Mouse (Mus musculus) effector memory CD4-positive, alpha-beta T cell, adult 5 months (primary cell): ENCODE data around the gene Syt7. TPM values are rescaled to one million over a fixed set of nuclear protein-coding genes. Genes with fewer than 3 reads are reported as not detected.

Experiments used
- polyA plus RNA-seq: library from polyadenylated mRNA; unstranded; fragments of 100-300 nt; shearing (Covaris generic); gene quantifications from one replicate; pipeline ENCODE4 v1.2.1, GENCODE M21; 2017

Gene Syt7
- not detected for polyA plus RNA-seq

GRCm38 (mm10) chr19:10388615-10389313, at the start of gene Syt7:
Gene Syt7, plus strand, starts transcription at chr19:10389090.

DNA sequence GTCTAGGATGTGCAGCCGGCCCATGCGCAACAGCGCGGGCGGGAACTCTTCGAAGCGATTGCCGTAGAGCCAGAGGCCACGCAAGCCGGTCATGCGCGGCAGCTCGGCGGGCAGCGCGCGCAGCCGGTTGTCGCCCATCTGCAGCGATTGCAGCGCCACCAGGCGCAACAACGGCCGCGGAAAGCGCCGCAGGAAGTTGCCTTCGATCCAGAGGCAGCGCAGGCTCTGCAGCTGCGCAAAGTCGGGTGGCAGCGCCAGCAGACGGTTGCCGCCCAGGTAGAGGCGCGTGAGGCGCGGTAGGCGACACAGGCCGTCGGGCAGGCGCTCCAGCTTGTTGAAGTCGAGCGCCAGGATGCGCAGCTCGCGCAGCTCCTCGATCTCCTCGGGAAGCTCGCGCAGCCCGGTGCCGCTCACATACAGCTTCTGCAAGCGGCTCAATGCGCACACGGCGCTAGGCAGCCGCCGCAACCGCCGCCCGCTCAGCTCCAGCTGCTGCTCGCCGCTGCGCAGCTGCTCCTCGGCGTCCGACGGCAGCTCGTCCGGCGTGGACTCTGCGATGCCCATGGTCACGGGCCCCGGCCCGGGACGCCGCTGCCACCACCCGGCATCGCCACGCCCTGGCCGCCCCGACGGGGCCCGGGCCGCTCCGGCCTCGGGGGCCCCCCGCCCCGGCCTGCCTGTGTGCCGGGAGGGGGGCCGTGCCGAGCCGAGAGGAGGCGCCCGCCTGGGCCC, 68.0 kb downstream of the Syt7 start, which contains the start of gene Lrrc10b:
Gene Lrrc10b (minus strand): TSS at position 722 of the 732 bp plus-strand sequence.

GRCm38 (mm10) chr19:10482703-10483102, 93.8 kb downstream of the Syt7 start, which contains the start of gene Ppp1r32:
Gene Ppp1r32, minus strand, starts transcription at chr19:10482928.

Other genes starting within 250 kb of the Syt7 start
- gene Fads1, start 206.2 kb upstream of the Syt7 start, polyA plus RNA-seq: 9.1 TPM
- gene Tmem258, start 185.1 kb upstream of the Syt7 start, polyA plus RNA-seq: 179 TPM
- gene Fen1, start 184.9 kb upstream of the Syt7 start, polyA plus RNA-seq: 19.1 TPM
- 0.14 TPM for gene Myrf, start 148.3 kb upstream of the Syt7 start, polyA plus RNA-seq
- gene Dagla, start 84.2 kb upstream of the Syt7 start, polyA plus RNA-seq: not detected
- not detected for gene Lrrc10b, start 68.4 kb downstream of the Syt7 start, polyA plus RNA-seq
- 0.36 TPM for gene Ppp1r32, start 93.8 kb downstream of the Syt7 start, polyA plus RNA-seq
- gene Cpsf7, start 136.2 kb downstream of the Syt7 start, polyA plus RNA-seq: 27.6 TPM
- 49.1 TPM for gene Sdhaf2, start 137.1 kb downstream of the Syt7 start, polyA plus RNA-seq
- gene Tmem216, start 167.1 kb downstream of the Syt7 start, polyA plus RNA-seq: 6.7 TPM
- gene Cyb561a3, start 188.1 kb downstream of the Syt7 start, polyA plus RNA-seq: 21.7 TPM
- 4.8 TPM for gene Tmem138, start 188.3 kb downstream of the Syt7 start, polyA plus RNA-seq
- gene Ddb1, start 216.2 kb downstream of the Syt7 start, polyA plus RNA-seq: 143 TPM
- gene Tkfc, start 216.6 kb downstream of the Syt7 start, polyA plus RNA-seq: 4.7 TPM
- gene Vwce, start 245.1 kb downstream of the Syt7 start, polyA plus RNA-seq: not detected